Mouse (Mus musculus) testis, adult 2 months (tissue): ENCODE results near the gene Tppp2.
"Not testable (repeated sequence)": the region's sequence is repeated elsewhere in the genome, so short reads cannot be mapped to it uniquely, and the experiment has no call there.

Experiments used
- CTCF ChIP-seq: fragments of 200-500 bp; IDR thresholded peaks from 2 replicates; pipeline ENCODE4 v1.5.1; 2012; ENCODE audit warnings: low read depth, mild to moderate bottlenecking, inconsistent platforms, low read length, moderate library complexity; ENCODE audit not compliant: control insufficient read depth, insufficient read depth, insufficient replicate concordance
- POLR2A ChIP-seq: fragments of 200-500 bp; IDR thresholded peaks from 2 replicates; pipeline ENCODE4 v1.6.1; 2012; ENCODE audit warnings: low read depth, mild to moderate bottlenecking, inconsistent platforms, low read length, moderate library complexity; ENCODE audit not compliant: control insufficient read depth

- not testable (repeated sequence) for TF ChIP-seq POLR2A, CTCF
Measured at GRCm38 (mm10) chr14:51926930-51927329, 8.7 kb downstream of the Tppp2 start.
